Mouse (Mus musculus): ENCODE data around the gene Cask. TPM values are rescaled to one million over a fixed set of nuclear protein-coding genes. Genes with fewer than 3 reads are reported as not detected.

Cask gene
- total RNA-seq, 2 experiments from 2014 or later, result 134 to 140 TPM

DNA sequence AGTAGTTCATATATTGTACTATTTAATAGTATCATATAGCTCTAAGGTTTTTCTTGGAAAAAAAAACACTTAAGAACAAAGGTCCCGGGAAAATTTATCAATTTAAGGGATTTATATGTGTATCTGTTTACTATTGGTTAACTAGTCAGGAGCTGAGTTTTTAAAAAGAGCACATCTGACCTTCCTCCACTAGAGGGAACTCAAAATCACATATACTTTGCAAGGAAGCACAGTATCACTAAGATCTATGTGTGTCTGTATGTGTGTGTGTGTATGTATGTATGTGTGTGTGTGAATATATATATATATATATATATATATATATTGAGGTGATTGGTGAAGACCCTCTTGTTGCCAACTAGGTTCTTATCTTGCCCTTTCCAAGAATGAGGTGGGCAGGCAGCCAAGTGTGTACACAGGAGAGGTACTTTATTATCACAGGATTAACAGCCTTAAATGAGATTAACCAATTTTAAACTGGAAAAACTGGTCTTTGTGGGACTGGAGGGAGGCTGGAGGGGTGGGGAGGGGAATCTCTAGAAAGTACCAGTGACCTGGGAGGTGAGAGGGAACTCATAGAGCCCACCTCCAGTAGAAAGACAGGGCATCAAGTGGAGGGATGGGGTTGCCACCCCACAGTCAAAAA lies 121.2 kb downstream of the Cask start:
- DNase-seq (ENCODE audit: low spot score in 2 of 2), result peak in 1 of 2 experiments; percentile 10
- intact Hi-C loops (cut with DNase I), result no loop called here

DNA sequence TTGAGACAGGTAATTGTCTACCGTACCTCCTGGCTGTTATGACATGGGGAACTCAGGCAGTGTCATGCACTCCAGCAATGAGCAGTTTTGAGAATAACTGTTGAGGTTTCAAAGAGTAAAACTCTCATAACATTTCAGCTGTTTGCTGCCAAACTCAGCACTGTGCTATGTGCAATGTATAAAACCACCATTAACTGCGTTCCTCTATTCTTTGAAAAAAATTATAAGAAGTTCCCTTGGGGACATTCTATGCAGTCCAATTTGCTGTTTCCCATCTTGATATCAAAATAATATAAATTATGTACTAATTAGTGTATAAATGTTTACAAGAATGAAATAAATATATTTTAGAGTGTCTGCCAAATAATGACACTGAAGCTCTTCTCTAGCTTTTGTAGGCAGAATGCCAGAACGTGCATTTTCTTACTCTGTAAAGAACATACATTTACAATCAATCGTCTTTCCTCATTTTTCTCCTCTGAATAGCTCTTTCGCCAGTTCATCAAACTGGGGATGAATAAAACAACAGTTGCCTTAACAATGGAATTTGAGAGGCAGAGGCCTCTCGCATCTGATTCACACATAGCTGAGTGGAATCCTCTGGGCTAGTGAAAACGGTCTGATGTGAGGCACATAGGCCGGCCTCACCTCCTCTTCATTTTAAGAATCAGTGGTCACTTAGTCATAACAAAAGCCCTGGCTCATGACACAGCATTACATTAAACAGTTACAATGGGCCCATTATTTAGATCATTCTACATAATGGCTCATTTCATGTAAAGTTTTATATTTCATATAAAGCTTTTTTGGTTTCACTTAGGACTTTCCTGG lies 125.4 kb downstream of the Cask start:
- intact Hi-C loops (cut with DNase I), result no loop called here
- DNase-seq (ENCODE audit: low spot score in 2 of 2), result no peak

DNA sequence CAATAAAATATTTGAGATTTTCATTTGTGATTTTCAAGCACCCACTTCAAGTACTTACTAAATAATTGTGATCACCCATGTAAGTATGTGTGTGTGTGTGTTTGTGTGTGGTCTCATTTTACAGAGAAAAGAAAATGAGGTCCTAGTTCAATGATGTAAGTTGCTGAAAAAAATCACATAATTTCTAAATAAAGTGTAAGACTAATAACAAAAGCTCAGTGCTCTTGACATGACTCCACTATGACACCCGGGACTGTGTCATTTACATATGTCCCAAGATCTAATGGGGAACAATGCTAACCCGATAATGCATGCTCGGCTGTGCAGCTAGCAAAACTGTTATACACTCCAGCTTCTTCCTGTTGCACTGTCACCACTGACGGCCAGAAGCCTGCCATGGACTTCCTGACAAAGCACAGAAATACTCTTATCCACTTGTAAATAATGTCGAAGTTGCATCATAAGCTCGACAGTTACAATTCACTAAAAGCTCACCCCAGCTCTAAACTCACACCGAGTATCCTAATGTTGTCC lies 130.8 kb downstream of the Cask start:
- DNase-seq (ENCODE audit: low spot score in 2 of 2), result no peak
- intact Hi-C loops (cut with DNase I), result no loop called here

DNA sequence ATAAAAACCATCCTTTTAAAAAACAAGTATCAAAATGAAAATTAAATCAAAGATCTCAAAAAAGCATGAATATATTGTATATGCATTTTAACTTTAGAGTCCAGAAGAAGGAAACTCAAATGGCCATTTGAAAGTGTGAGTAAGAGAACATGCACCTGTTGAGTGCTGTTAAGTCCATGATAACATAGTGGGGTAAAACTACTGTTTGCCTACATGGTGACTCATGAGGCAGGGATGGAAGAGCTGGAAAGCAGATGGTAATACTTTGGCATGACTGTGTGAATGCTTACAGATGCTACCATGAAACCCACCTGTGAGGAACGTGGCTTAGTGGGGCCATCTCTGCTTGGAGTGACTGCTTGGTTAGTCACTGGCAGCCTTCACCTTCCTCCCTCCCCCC lies 132.9 kb downstream of the Cask start:
- no peak for DNase-seq (ENCODE audit: low spot score in 2 of 2)
- intact Hi-C loops (cut with DNase I), result loop anchor here (10.0 kb wide), 1 partner anchor 127 kb away; no protein-coding TSS in a partner anchor

DNA sequence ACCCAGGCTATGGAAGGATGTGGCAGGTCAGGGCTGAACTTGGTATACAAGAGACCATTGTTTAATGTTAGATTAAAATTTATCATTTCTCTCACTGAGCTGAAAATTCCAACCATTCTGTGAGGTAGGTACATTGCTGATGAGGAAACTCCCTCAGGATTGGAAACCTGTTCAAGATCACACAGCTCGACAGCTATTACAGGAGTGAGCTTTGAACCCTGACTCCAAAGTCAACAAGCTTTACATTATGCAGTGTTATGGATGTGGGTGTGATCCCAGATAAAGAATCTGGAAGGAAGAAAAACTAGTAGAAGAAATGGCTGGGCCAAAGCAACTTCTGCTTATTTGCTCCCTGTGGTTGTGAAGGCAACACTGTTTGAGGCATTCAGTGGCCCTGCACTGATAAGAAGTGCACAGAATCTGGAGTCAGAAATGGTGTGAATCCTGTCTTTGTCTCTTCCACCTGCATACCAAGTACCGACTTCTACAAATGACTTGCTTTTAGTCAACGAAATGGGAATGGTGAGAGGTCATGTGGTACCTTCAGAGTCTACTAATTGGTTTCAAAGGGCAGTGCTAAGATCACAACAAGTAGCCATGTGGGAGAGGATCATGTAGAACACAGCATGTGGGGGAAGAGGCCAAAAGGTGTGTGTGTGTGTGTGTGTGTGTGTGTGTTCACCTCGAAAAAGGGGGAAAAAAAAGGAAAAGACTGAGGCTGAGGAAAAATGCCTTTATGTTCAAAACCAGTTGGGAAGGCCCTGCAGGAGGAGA lies 134.2 kb downstream of the Cask start:
- DNase-seq (ENCODE audit: low spot score in 2 of 2), result no peak
- intact Hi-C loops (cut with DNase I), result loop anchor here (10.0 kb wide), 1 partner anchor 128 kb away; no protein-coding TSS in a partner anchor

DNA sequence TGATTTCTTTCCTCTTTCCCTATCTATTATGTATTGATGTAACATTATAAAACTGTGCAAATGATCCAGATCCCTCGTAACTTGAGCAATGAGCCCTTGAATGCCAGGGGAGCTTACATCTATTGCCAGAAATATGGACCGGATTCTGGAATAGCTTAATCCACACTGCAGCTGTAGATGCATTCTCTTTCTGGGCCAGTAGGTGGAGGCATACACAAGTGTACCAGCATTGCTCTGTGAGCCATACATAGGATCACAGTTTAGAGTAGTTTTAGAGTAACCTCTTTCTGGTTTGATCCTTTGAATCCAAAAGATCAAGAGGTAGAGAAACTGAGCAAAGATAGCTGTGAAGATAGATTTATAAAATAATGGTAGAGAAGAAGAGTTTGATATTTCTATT lies 141.0 kb downstream of the Cask start:
- intact Hi-C loops (cut with DNase I), result loop anchor here (10.0 kb wide), 1 partner anchor 135 kb away; no protein-coding TSS in a partner anchor

DNA sequence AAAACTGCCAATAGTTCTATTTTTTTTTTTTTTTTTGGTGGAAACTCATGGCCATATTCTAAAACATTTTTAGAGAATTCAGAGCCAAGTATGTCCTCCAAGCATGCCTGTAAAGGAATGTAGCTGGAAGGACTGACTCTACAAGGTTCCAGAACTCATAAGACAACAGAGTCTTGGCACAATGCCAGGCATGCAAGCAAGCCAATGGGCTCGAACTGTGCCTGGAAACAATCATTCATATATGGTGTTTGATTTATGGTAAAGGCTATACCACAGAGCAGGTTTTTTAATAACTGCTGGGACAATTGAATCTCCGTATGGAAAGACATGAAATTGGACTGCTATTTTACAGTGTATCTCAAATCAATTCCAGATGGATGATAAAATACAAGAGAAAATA lies 146.1 kb downstream of the Cask start:
- intact Hi-C loops (cut with DNase I), result no loop called here
- no peak for DNase-seq (ENCODE audit: low spot score in 2 of 2)

More for the DNA sequence above, 141.0 kb downstream of the Cask start:
- DNase-seq (ENCODE audit: low spot score in 2 of 2), result peak; percentile 54 to 70

DNA sequence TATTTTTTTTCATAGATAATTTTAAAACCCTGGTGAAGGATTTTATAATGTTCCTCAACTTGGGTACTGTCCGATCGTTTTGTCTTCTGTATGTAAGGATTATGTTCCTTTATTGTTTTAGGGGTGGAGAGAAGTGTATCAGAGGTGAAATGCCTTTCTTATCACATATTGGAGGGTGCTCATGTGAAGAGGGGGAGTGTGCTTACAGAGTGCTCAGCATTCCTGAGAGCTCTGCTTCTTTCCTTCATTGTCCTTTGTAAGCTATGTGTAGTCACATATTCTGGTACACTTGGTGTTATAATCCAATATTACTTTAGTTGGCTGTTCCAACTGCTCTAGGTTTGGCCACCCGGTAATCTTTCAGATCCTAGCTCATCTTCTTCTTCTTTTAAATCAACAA lies 150.5 kb downstream of the Cask start:
- DNase-seq (ENCODE audit: low spot score in 2 of 2), result no peak
- intact Hi-C loops (cut with DNase I), result no loop called here

DNA sequence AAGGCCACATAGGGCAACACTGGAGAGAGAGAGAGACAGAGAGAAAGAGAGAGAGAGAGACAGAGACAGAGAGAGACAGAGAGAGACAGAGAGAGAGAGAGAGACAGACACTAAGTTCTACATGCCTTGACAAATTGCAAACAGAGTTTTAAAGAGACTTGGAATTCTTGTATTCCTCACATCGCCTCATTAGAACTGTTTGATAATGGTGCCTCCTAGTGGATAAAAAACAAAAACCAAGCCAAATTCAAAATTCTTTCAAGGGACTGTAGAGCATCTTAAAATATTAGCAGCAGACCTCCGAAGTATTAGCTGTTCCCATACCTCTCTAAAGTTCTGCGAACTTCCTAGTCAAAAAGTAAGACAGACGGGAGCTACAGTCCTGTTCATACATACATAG lies 159.3 kb downstream of the Cask start:
- peak in 1 of 2 experiments; percentile 12 for DNase-seq (ENCODE audit: low spot score in 2 of 2)
- intact Hi-C loops (cut with DNase I), result no loop called here

DNA sequence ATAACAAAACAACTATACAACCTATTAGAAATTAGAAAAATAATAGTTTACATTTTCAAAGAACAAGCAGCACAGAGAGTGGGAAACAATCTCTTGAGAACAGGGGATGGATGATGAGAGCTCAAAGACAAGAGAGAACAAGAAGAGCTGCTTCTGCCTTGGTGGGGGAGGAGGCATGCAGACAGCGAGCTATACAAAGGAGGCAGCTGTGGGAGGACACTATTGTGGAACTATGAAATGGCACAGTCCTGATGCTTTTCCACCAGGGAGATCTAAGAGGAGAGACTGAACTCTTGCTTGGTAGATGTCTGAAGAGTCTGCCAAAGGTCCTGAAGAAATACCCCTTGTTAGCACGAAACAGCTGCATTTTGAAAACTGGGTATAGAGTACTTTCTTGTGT lies 162.8 kb downstream of the Cask start:
- DNase-seq (ENCODE audit: low spot score in 2 of 2), result peak; percentile 19 to 34
- intact Hi-C loops (cut with DNase I), result no loop called here

DNA sequence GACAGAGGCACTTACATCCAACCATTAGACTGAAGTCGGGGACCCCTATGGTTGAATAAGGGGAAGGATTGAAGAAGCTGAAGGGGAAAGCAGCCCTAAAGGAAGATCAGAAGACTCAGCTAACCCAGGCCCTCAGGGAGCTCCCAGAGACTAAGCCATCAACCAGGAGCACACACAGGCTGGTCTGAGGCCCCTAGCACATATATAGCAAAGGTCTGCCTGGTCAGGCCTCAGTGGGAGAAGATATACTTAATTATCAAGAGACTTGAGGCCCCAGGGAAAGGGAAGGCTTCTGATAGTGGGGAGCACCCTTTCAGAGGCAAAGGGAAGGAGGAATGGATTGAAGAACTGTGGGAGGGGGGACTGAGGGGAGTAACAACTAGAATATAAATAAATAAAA lies 164.6 kb downstream of the Cask start:
- intact Hi-C loops (cut with DNase I), result no loop called here
- DNase-seq (ENCODE audit: low spot score in 2 of 2), result no peak

DNA sequence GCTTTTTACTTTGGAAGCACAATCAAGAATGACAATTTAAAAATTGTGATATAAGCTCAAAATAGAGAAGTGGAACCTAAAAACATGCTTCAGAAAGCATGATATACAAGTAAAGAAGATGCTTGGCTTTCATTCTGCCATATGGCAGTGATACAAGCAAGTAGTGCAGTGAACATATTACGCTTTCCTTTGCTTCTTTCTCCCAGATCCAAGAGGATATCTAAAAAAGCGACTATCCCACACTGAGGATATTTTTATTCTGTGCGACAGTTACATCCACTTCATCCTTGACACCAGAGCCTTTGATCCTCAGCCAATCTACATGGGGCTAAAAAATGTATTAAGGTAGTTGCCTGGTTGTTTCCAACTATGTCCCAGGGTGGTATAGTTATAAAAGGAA lies 169.4 kb downstream of the Cask start:
- DNase-seq (ENCODE audit: low spot score in 2 of 2), result no peak
- intact Hi-C loops (cut with DNase I), result no loop called here

DNA sequence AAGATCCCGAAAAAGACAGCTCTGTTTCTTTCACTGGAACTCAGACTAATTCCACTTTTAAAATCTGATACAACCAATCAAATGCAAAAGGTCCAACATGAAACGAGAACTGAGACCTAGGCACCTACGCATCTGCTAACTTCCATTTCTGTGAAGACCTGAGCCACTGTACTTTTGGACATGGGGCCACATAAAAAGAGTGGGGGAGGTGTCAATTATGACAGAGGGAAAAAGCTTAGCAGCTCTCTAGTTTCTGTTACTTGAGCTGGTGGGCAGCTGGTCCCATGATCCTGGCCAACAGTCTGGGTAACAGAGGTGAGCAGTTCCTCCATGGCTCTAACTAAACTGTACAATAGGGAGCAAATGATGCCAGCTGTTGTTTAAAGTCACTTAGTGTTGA lies 178.2 kb downstream of the Cask start:
- intact Hi-C loops (cut with DNase I), result no loop called here
- no peak for DNase-seq (ENCODE audit: low spot score in 2 of 2)

DNA sequence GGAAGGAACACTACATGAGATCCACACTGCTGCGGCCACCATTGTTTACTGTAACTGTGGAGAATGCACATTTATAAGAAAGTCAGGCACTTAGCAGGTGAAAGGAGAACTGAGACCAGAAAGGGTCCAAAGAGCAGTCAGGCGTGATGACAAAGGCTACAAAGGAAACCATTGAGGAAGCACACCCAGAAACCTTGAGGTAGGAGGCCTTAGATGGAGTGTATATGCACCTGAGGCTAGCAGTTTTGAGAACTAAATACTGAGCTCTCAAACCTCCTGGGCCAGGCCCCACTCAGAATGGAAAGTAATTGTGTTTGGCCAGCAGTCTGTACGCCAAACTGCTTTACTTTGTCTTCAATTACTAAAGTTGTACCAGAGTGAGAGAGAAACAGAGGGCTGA lies 180.8 kb downstream of the Cask start:
- DNase-seq (ENCODE audit: low spot score in 2 of 2), result no peak
- intact Hi-C loops (cut with DNase I), result no loop called here

DNA sequence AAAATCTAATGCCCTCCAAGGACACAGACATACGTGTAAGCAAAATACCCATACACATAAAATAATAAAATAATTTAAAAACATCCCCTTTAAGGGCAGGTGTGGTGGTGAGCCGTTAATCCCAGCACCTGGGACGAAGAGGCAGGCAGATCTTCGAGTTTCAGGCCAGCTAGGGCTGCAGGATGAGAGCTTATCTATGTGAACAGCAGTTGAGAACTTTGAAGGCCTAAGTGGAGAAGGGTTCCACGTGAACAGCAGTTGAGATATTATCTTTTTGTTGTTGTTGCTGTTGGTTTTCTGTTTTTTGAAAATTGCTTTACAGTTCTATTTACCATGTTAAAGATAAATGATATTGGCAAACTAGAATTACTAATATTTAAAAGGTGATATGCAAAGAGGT lies 182.3 kb downstream of the Cask start:
- no peak for DNase-seq (ENCODE audit: low spot score in 2 of 2)
- intact Hi-C loops (cut with DNase I), result no loop called here

DNA sequence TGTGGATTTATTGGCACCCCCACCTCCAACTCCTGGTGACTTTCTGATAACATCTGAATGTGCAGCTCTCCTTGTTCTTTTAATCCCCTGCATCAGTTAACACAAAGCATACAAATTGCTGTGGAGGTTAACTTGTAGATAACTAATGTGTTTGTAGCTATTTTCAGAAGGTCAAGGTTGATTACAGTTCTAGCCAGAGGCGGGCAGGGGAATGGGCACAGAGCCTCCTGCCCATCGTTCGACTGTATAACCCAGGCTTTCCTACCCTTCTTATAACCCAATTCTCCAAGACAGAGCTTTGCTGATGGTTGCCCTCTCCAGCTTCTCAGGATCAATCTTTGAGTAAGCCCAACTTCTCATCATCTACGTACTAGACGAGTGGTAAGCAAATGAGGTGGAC lies 190.1 kb downstream of the Cask start, which contains the start of gene Gpr82:
Gene Gpr82 (plus strand): TSS at position 301 of the 400 bp plus-strand sequence.
- no peak for DNase-seq (ENCODE audit: low spot score in 2 of 2)
- intact Hi-C loops (cut with DNase I), result no loop called here

DNA sequence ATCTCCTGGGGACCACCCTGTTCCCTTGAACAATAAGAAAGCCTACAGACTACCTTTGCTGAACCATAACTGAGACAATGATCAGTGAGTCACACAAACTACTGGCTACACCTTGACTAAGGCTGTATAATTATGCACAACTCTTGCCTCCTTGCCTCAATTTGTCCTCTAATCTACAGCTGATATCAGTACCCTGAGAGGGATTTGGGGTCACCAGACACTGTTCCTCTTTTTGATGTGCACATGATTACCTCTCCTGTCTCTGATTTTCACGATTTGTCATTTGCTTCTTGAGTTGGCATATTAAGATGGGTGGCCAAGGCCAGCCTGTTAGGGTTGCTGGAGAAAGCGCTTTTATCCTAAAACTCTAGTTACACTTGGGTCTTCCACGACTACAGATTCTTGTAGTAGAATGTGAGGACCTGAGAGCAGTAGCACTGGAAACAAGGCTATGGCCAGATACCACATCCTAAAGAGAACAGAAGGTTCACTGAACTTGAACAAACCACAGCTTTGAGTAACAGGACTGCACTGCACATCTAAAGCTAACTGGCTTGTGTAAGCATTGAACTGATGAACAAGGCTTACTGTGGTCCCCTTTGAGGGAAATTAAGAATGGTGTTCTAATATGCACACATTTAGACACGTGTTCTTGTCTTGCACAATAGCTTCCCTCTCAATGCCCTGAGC lies 191.8 kb downstream of the Cask start:
- no peak for DNase-seq (ENCODE audit: low spot score in 2 of 2)
- intact Hi-C loops (cut with DNase I), result loop anchor here (5.0 kb wide), 1 partner anchor 192 kb away; the partner anchor contains the start of gene Nyx

DNA sequence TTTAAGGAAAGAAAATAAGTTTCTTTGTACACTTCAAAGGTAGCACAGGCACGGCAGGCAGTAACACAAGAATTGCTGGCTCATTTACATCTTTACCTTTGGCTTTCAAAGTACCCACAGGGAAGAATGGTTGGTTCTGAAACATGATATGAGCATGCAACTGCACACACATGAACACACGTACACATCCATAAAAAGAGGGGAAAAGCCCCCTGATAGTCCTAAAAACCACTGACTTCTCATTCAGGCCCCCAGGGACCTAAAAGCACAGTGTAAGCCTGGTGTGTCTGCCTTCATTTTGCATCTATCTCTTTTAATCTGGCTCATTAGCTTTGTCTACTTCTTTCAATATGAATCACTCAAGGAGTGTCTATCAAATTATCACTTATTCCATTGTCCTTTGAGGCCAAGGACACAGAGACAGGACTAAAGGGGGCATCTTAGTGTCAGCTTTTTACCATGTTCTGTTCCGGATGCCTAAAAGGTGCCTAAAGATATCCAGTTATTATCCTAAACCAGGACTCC lies 192.5 kb downstream of the Cask start:
- intact Hi-C loops (cut with DNase I), result loop anchor here (5.0 kb wide), 1 partner anchor 191 kb away; the partner anchor contains the start of gene Nyx

DNA sequence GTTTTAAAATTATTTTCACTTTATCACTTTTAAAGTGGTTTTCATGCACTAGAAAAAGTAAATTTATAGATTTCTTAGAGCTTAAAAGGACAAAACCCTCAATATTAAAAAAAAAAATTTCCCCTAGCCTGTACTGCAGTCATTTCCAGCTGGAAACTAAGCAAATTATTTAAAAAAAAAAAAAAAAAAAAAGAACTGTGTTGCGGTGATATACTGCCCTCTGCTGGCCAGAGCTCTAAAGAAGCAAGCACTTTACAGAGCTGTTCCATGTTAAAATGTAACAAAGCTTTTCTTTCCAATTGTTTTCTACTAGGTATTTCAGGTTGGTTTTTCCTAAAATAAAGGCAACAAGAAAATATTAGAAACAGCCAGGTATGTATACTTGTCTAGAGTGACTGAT lies 194.4 kb downstream of the Cask start:
- intact Hi-C loops (cut with DNase I), result loop anchor here (5.0 kb wide), 1 partner anchor 189 kb away; the partner anchor contains the start of gene Nyx
- DNase-seq (ENCODE audit: low spot score in 2 of 2), result peak; percentile 50 to 63

More for the DNA sequence above, 192.5 kb downstream of the Cask start:
- no peak for DNase-seq (ENCODE audit: low spot score in 2 of 2)
